In the genomic region with DNA sequence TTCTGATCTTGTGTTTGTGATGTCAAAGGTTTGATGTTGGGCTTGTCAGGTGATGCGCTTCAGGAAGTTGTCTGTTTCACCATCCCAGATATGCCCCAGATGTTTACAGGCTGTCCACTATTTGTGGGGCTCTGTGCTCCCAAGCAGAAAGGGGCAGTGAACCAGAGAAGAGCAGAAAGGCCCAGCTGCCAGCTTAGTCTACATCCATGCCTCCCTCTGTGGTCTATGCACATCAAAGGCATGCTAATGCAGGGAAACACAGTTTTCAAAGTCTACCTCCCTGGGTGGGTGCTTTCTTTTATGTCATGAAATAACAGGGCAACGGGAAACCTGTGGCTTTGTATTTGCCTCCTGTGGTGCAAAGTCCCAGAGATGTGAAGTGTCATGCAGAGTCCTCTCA, we compare ENCODE assay signal across 15 mouse cellular contexts. TPM values are rescaled to one million over a fixed set of nuclear protein-coding genes. Genes with fewer than 3 reads are reported as not detected.
DNase-seq lines count a peak whose midpoint lies in the region; ATAC-seq lines count a peak whose summit lies in the region.
"Had no signal": no experiment of that assay in that cellular context is flagged by ENCODE, and none has a peak within 500 bp of the region (broad histone marks: within the 10 kb centered on the region; RNA-seq: fewer than 3 reads in every experiment).

No protein-coding gene starts in this region.

- no peak overlapping the region for H3K4me2 ChIP-seq in hindbrain, embryonic 11.5 days (replicated peaks; ENCODE audit: low read depth, low read length)
- no peak overlapping the region for H3K4me2 ChIP-seq in hindbrain, embryonic 12.5 days (replicated peaks)
- H3K4me2 ChIP-seq: embryonic facial prominence, embryonic 12.5 days; intestine, embryonic 15.5 days had no signal

- no peak for ATAC-seq in hindbrain, embryonic 11.5 days (ENCODE audit: low FRiP score)
- ATAC-seq in hindbrain, embryonic 12.5 days (ENCODE audit: low FRiP score) = no peak
- ATAC-seq: forebrain, postnatal 0 days; intestine, embryonic 15.5 days had no signal

- H3K4me1 ChIP-seq in hindbrain, embryonic 11.5 days (replicated peaks; ENCODE audit: control insufficient read depth, insufficient read depth, low read length) = no peaks in the 10 kb centered on the region
- 0 out of 2 replicates have a peak, but pooled peaks cover 6% of the 10 kb centered on the region for H3K4me1 ChIP-seq in hindbrain, embryonic 12.5 days
- H3K4me1 ChIP-seq: embryonic facial prominence, embryonic 12.5 days; intestine, embryonic 15.5 days had no signal

- WGBS in hindbrain, embryonic 11.5 days = 31% methylated on average over 2 of the region's 2 CpGs
- WGBS in hindbrain, embryonic 12.5 days = 35% methylated on average over 2 of the region's 2 CpGs

- no peaks in the 10 kb centered on the region for H3K9me3 ChIP-seq in hindbrain, embryonic 11.5 days (ENCODE audit: control insufficient read depth, low read length)
- H3K9me3 ChIP-seq in hindbrain, embryonic 12.5 days (replicated peaks) = no peaks in the 10 kb centered on the region
- H3K9me3 ChIP-seq: embryonic facial prominence, embryonic 12.5 days; intestine, embryonic 15.5 days had no signal

- no peak overlapping the region for H3K27ac ChIP-seq in hindbrain, embryonic 11.5 days (ENCODE audit: low read depth, low read length)
- H3K27ac ChIP-seq in hindbrain, embryonic 12.5 days = no peak overlapping the region
- H3K27ac ChIP-seq: embryonic facial prominence, embryonic 12.5 days; intestine, embryonic 15.5 days had no signal

- H3K9ac ChIP-seq in hindbrain, embryonic 11.5 days (ENCODE audit: low read depth, low read length) = no peak overlapping the region
- no peak overlapping the region for H3K9ac ChIP-seq in hindbrain, embryonic 12.5 days
- H3K9ac ChIP-seq: embryonic facial prominence, embryonic 12.5 days; forebrain, postnatal 0 days; intestine, embryonic 15.5 days had no signal

- DNase-seq in hindbrain, embryonic 11.5 days (ENCODE audit: low spot score) = peak; percentile 14
- peak; percentile 33 for DNase-seq in thymus, postnatal 0 days (ENCODE audit: low spot score)
- DNase-seq in thymus, postnatal 10 days (ENCODE audit: low spot score in 2 of 2) = no peak
- peak; percentile 27 for DNase-seq in embryo, embryonic 10 days (ENCODE audit: low spot score)
- peak; percentile 6 for DNase-seq in skeletal muscle tissue, adult 2 months (ENCODE audit: low read depth, low spot score)
- DNase-seq in adipocyte (ENCODE audit: low spot score) = no peak
- DNase-seq in left cerebral cortex, adult 18-20 months (ENCODE audit: low spot score in 2 of 2) = no peak
- DNase-seq: cerebellum, adult 11-12 months; forebrain, postnatal 0 days; gastrocnemius, postnatal 36 days; right cerebral cortex, postnatal 14 days had no signal

- H3K27me3 ChIP-seq in hindbrain, embryonic 11.5 days (ENCODE audit: control insufficient read depth, insufficient read depth, low read length) = no peaks in the 10 kb centered on the region
- H3K27me3 ChIP-seq in hindbrain, embryonic 12.5 days = no peaks in the 10 kb centered on the region
- H3K27me3 ChIP-seq: embryonic facial prominence, embryonic 12.5 days; intestine, embryonic 15.5 days had no signal

- H3K4me3 ChIP-seq in hindbrain, embryonic 11.5 days (ENCODE audit: low read depth, low read length) = no peak overlapping the region
- H3K4me3 ChIP-seq in hindbrain, embryonic 12.5 days = no peak overlapping the region
- H3K4me3 ChIP-seq: embryonic facial prominence, embryonic 12.5 days; intestine, embryonic 15.5 days had no signal

- no peaks in the 10 kb centered on the region for H3K36me3 ChIP-seq in hindbrain, embryonic 11.5 days (ENCODE audit: control insufficient read depth, insufficient read depth, low read length)
- H3K36me3 ChIP-seq in hindbrain, embryonic 12.5 days = no peaks in the 10 kb centered on the region
- H3K36me3 ChIP-seq: embryonic facial prominence, embryonic 12.5 days; intestine, embryonic 15.5 days had no signal

RNA-seq across cellular contexts. Expression of a gene that starts 35.2 kb away (rescaled TPM):
- not detected in 2 replicates for polyA plus RNA-seq in hindbrain, embryonic 11.5 days (2014; fragmentation: Nextera tagmentation; extraction: Ambion mirVana)
- polyA plus RNA-seq in hindbrain, embryonic 12.5 days (2016; fragmentation: Nextera tagmentation; extraction: Ambion mirVana) = 0.70 TPM in 1 of 2 replicates, not detected in the other
- polyA plus RNA-seq in thymus, postnatal 0 days (2015; fragmentation: Nextera tagmentation; extraction: Ambion mirVana) = 0.25 and 0.44 TPM in 2 replicates
- not detected for total RNA-seq in left cerebral cortex, adult 18-20 months (2021)
- total RNA-seq: gastrocnemius, postnatal 36 days; neutrophil, adult 5-6 weeks had no signal
- polyA plus RNA-seq: embryonic facial prominence, embryonic 12.5 days had no signal

Comparison
In these comparisons a context has a peak if more than half of its experiments do, and no peak if none do; other contexts are left out.
1. DNase-seq: peak in hindbrain, embryonic 11.5 days (single experiment), thymus, postnatal 0 days (single experiment), embryo, embryonic 10 days (single experiment) and skeletal muscle tissue, adult 2 months (single experiment); none in thymus, postnatal 10 days (0 of 2), adipocyte (single experiment) and left cerebral cortex, adult 18-20 months (0 of 2).